Mouse (Mus musculus) testis, adult 2 months (tissue): ENCODE data around the gene Sar1a. TPM values are rescaled to one million over a fixed set of nuclear protein-coding genes. Genes with fewer than 3 reads are reported as not detected.

Experiments
- H3K27ac ChIP-seq: fragments of 200-500 bp; 2 replicates; pipeline ENCODE4 v1.5.1; 2012; ENCODE audit warnings: low read depth, low read length; ENCODE audit not compliant: control insufficient read depth, insufficient read depth
- H3K27me3 ChIP-seq: fragments of 200-500 bp; 2 replicates; pipeline ENCODE4 v1.6.1; 2012; ENCODE audit warnings: mild to moderate bottlenecking, low read length, moderate library complexity; ENCODE audit not compliant: control insufficient read depth, insufficient read depth
- H3K36me3 ChIP-seq: fragments of 200-500 bp; 2 replicates; pipeline ENCODE4 v1.6.1; 2012; ENCODE audit warnings: mild to moderate bottlenecking, low read length; ENCODE audit not compliant: control insufficient read depth, insufficient read depth
- H3K4me1 ChIP-seq: fragments of 200-500 bp; 2 replicates; pipeline ENCODE4 v1.6.1; 2012; ENCODE audit warnings: low read length; ENCODE audit not compliant: control insufficient read depth, insufficient read depth
- H3K4me3 ChIP-seq: fragments of 200-500 bp; 2 replicates; pipeline ENCODE4 v1.5.1; 2012; ENCODE audit warnings: low read depth, mild to moderate bottlenecking, low read length, moderate library complexity, mixed read lengths; ENCODE audit not compliant: control insufficient read depth
- CTCF ChIP-seq: fragments of 200-500 bp; IDR thresholded peaks from 2 replicates; pipeline ENCODE4 v1.5.1; 2012; ENCODE audit warnings: low read depth, mild to moderate bottlenecking, inconsistent platforms, low read length, moderate library complexity; ENCODE audit not compliant: control insufficient read depth, insufficient read depth, insufficient replicate concordance
- POLR2A ChIP-seq: fragments of 200-500 bp; IDR thresholded peaks from 2 replicates; pipeline ENCODE4 v1.6.1; 2012; ENCODE audit warnings: low read depth, mild to moderate bottlenecking, inconsistent platforms, low read length, moderate library complexity; ENCODE audit not compliant: control insufficient read depth
- polyA plus RNA-seq: library from polyadenylated mRNA; depleted of rRNA; stranded (reverse); fragments of >200 nt; gene quantifications from 2 replicates; pipeline ENCODE4 v1.2.3, GENCODE M21; 2012

The Sar1a gene
- polyA plus RNA-seq, 1 experiment, result 101 TPM

DNA sequence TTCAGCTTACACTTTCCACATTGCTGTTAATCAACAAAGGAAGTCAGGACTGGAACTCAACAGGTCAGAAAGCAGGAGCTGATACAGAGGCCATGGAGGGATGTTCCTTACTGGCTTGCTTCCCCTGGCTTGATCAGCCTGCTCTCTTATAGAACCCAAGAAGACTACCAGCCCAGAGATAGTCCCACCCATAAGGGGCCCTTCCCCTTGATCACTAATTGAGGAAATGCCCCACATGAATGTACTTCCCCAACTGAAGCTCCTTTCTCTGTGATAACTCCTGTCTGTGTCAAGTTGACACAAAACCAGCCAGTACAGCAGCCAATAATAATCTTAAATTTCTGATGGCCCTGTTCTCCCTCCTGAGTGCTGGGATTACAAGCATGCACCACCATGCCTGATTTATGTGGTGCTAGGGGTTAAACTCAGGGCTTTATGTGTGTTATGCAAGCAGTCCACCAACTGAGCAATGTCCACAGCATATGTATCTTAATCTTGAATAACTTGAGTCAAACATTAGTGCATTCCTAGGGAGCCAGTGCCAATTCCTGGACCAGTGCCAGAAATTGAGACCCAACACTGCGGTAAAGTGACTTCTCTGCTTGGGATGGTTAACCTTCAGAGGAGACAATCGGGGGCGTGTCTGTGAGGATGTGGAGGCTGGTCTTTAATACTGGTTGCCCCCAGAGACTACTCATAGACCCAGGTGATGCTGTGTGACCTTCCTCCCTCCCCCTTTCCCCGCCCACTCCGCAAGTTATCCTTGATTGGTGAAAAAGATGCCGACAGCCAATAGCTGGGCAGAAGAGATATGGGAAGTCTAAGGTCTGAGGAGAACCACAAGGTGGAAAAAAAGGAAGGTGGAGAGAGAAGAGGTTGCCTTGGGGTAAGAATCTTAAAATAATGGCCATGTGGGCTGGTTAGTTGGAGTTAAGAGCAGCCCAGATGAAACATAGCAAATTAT, 26.6 kb downstream of the Sar1a start:
- no peaks in the 10 kb centered on the region for H3K27me3 ChIP-seq
- peaks cover 3% of the 10 kb centered on the region for H3K36me3 ChIP-seq
- H3K27ac ChIP-seq, result no peak overlapping the region
- TF ChIP-seq POLR2A (no peak), CTCF (no peak)
- no peak overlapping the region for H3K4me3 ChIP-seq
- no peaks in the 10 kb centered on the region for H3K4me1 ChIP-seq

GRCm38 (mm10) chr10:61713601-61714000, 33.5 kb downstream of the Sar1a start:
- Histone ChIP-seq H3K4me3 (no peak overlapping the region), H3K27ac (no peak overlapping the region), H3K27me3 (no peaks in the 10 kb centered on the region), H3K4me1 (peaks cover 16% of the 10 kb centered on the region), H3K36me3 (no peaks in the 10 kb centered on the region)
- TF ChIP-seq CTCF (no peak), POLR2A (no peak)

GRCm38 (mm10) chr10:61714146-61714545, 34.0 kb downstream of the Sar1a start:
- Histone ChIP-seq H3K36me3 (no peaks in the 10 kb centered on the region), H3K4me1 (peaks cover 16% of the 10 kb centered on the region), H3K4me3 (no peak overlapping the region), H3K27me3 (no peaks in the 10 kb centered on the region), H3K27ac (no peak overlapping the region)
- TF ChIP-seq POLR2A, result no peak
- TF ChIP-seq CTCF, result no peak

GRCm38 (mm10) chr10:61714771-61715461, 34.8 kb downstream of the Sar1a start, which contains the start of gene Aifm2:
Aifm2 (plus strand) TSS chr10:61715263.
- Histone ChIP-seq H3K4me1 (peaks cover 16% of the 10 kb centered on the region), H3K27ac (peak within 1 kb of the TSS; percentile 63), H3K36me3 (no peaks in the 10 kb centered on the region), H3K4me3 (peak within 1 kb of the TSS; percentile 92), H3K27me3 (no peaks in the 10 kb centered on the region)
- TF ChIP-seq CTCF, result no peak
- TF ChIP-seq POLR2A, result peak; percentile 48

DNA sequence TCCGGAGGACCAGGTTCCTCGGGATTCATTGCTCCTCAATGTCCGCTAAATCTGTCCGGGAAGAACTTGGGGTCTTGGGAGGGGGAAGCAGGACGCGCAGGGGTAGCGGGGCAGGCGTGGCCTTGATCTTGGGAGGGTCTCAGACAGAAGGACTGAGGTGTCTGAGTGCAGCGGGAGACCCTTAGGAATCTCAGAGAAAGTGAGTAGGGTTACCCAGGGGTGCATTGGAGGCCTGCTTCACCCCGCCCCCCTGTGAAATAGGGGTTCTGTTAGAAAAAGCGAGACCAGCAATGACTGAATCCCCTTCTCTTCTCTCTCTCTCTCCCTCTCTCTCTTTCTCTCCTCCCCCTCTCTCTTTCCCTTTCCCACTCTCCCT, 35.4 kb downstream of the Sar1a start:
- TF ChIP-seq CTCF (no peak), POLR2A (no peak)
- Histone ChIP-seq H3K4me3 (peak overlapping the region; percentile 92), H3K36me3 (no peaks in the 10 kb centered on the region), H3K27ac (peak overlapping the region; percentile 47), H3K27me3 (no peaks in the 10 kb centered on the region), H3K4me1 (peaks cover 16% of the 10 kb centered on the region)

DNA sequence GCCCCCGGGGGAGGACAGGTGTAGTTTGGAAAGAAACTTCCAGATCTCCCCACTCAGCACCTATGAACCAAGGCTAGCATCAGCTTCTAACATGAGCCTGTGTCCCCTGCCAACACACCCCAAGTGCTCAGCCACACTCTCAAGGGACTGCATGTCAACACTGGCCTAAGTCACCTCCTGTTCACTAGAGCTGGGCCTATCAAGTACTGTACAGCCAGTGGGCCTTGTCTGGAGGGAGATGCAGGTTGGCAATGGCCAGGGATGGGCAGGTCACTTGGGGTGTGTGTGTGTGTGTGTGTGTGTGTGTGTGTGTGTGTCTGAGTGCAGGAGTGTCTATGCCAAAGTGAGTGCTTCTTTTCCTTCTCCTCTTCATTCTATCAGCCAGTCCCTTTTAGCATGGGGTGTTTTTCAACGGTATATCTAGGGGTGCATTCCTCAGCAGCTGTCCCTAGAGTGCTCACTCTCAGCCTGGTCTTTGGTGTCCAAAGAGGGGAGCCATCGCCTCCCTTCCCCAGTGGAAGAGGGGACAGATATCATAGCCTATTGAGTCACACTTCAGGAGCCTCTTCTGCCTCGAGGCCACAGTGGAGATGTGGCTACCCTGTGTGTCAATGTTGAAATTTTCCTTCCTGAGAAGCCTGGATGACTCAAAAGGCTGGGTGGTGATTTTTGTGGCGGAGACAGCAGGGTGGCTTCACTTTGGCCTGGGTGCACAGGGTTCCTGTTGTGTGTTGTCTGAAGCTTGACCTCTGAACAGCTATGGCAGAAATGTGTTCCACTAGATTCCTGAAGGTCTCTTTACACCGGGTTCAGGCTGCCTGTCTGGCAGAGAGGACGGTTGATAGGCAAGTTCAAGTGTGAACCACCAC, 36.1 kb downstream of the Sar1a start:
- H3K27ac ChIP-seq, result peak overlapping the region; percentile 63
- no peaks in the 10 kb centered on the region for H3K27me3 ChIP-seq
- H3K36me3 ChIP-seq, result no peaks in the 10 kb centered on the region
- H3K4me1 ChIP-seq, result peaks cover 16% of the 10 kb centered on the region
- TF ChIP-seq POLR2A, result 0 out of 2 replicates have a peak, but pooled peaks have one; percentile 26
- no peak for TF ChIP-seq CTCF
- peak overlapping the region; percentile 92 for H3K4me3 ChIP-seq
